Mouse (Mus musculus) C2C12 (cell line): ENCODE measurements around the gene Gm1123. TPM values are rescaled to one million over a fixed set of nuclear protein-coding genes. Genes with fewer than 3 reads are reported as not detected.
A peak's percentile ranks its signal among the peaks of the same experiment; 100 is the strongest.

Source experiments
- H3K27me3 ChIP-seq: one replicate; pipeline ENCODE4 v1.6.1; 2011; ENCODE audit not compliant: control insufficient read depth, insufficient read depth, insufficient read length
- H3K36me3 ChIP-seq: one replicate; pipeline ENCODE4 v1.6.1; 2011; ENCODE audit not compliant: control insufficient read depth, insufficient read depth
- H3K4me3 ChIP-seq: one replicate; pipeline ENCODE4 v1.5.1; 2011; ENCODE audit warnings: mild to moderate bottlenecking, control low read depth; ENCODE audit not compliant: poor library complexity, insufficient read depth, severe bottlenecking
- H3K79me2 ChIP-seq: one replicate; pipeline ENCODE4 v1.6.1; 2011; ENCODE audit not compliant: control insufficient read depth, insufficient read depth
- H3K79me3 ChIP-seq: one replicate; pipeline ENCODE4 v1.6.1; 2011; ENCODE audit warnings: low read depth, control low read depth
- H3ac ChIP-seq: one replicate; pipeline ENCODE3; 2011; ENCODE audit warnings: low read depth; ENCODE audit not compliant: control insufficient read depth, insufficient read length
- CEBPB ChIP-seq: IDR thresholded peaks from one replicate; pipeline ENCODE4 v1.6.1; 2011; ENCODE audit warnings: low read depth, mild to moderate bottlenecking, control low read depth, moderate library complexity
- CTCF ChIP-seq: IDR thresholded peaks from one replicate; pipeline ENCODE4 v1.5.1; 2011; ENCODE audit not compliant: control insufficient read depth, insufficient read depth, insufficient read length
- FOSL1 ChIP-seq: IDR thresholded peaks from one replicate; pipeline ENCODE4 v1.8.0; 2011; ENCODE audit warnings: mild to moderate bottlenecking, low read length; ENCODE audit not compliant: poor library complexity, insufficient read depth, severe bottlenecking
- MAX ChIP-seq: IDR thresholded peaks from one replicate; pipeline ENCODE4 v1.6.1; 2011; ENCODE audit warnings: mild to moderate bottlenecking, control low read depth
- MYOD1 ChIP-seq: IDR thresholded peaks from one replicate; pipeline ENCODE4 v1.6.1; 2011; ENCODE audit warnings: low read depth; ENCODE audit not compliant: control insufficient read depth, insufficient read length
- MYOG ChIP-seq: IDR thresholded peaks from one replicate; pipeline ENCODE4 v1.6.1; 2011; ENCODE audit not compliant: control insufficient read depth, insufficient read length; ENCODE audit errors: extremely low read depth
- USF1 ChIP-seq: IDR thresholded peaks from one replicate; pipeline ENCODE4 v1.6.1; 2011; ENCODE audit warnings: low read depth, mild to moderate bottlenecking, control low read depth, moderate library complexity
- polyA plus RNA-seq: library from polyadenylated mRNA; unstranded; fragments of >200 nt; fragmentation: generic; extraction: Trizol; gene quantifications from one replicate; pipeline ENCODE4 v1.2.1, GENCODE M21; 2012; ENCODE audit warnings: missing spikeins

Gene Gm1123
- polyA plus RNA-seq, 1 experiment = not detected

DNA sequence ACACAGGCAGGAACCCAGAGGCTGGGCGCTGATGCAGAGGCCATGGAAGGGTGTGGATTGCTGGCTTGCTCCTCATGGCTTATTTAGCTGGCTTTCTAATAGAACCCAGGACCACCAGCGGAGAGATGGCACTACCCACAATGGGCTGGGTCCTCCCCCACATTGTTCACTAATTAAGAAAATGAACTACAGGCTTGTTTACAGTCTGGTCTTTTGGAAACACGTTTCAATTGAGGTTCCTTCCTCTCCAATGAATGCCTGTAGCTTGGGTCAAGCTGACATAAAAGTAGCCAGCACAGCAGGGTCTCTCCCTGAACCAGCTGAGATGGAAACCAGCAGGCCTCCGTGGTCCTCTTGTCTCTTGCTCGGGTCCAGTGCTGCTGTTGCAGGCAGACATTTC lies 14.3 kb downstream of the Gm1123 start:
- no peaks in the 10 kb centered on the region for H3K36me3 ChIP-seq
- H3K79me2 ChIP-seq = no peaks in the 10 kb centered on the region
- no peak for TF ChIP-seq USF1
- TF ChIP-seq MYOG = no peak
- TF ChIP-seq MYOD1 = no peak
- H3K27me3 ChIP-seq = peaks cover 11% of the 10 kb centered on the region
- no peak overlapping the region for H3K4me3 ChIP-seq
- H3ac ChIP-seq = no peak overlapping the region
- no peaks in the 10 kb centered on the region for H3K79me3 ChIP-seq

DNA sequence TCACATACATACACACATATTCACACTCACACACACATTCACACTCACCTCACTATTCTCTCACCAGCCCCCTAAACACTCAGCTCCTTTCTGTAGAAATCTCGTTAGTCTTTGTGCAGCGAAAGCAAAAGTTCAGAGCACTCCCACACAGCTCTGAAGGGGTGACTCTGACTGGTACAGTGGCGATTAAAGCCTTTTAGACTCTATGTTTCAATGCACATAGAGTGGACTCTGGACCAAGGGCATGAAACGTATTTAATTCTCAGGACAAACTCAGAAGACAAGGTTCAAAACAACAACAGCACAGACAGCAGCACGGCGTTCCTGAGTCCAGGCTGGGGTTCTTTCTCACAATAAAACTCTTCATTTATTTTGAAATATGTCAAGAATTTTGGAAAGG lies 17.8 kb downstream of the Gm1123 start:
- TF ChIP-seq MYOD1 = no peak
- TF ChIP-seq MYOG = no peak
- TF ChIP-seq CEBPB = no peak
- no peak for TF ChIP-seq CTCF
- no peak for TF ChIP-seq USF1
- no peak for TF ChIP-seq MAX
- no peak for TF ChIP-seq FOSL1
- Histone ChIP-seq H3K27me3 (peaks cover 11% of the 10 kb centered on the region), H3ac (no peak overlapping the region), H3K4me3 (no peak overlapping the region), H3K36me3 (no peaks in the 10 kb centered on the region), H3K79me3 (no peaks in the 10 kb centered on the region), H3K79me2 (no peaks in the 10 kb centered on the region)

DNA sequence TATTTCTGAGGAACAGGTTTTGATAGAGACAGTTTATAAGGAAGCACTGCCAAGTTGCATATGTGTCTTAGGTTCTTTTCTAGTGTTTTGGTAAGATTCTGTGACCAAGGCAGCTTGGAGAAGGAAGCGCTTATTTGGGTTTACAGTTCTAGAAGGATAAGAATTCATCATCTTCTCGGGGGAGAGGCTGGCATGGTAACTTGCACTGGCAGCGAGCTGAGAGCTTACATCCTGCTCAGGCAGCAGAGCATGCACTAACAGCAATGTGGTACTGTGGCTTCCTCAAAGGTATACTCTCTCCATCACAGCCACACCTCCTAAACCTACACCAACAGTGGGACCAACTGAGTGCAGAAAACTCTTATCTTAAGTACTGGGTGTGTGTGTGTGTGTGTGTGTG lies 18.8 kb downstream of the Gm1123 start:
- peaks cover 11% of the 10 kb centered on the region for H3K27me3 ChIP-seq
- H3K79me3 ChIP-seq = no peaks in the 10 kb centered on the region
- no peaks in the 10 kb centered on the region for H3K79me2 ChIP-seq
- no peaks in the 10 kb centered on the region for H3K36me3 ChIP-seq
- no peak overlapping the region for H3K4me3 ChIP-seq
- no peak for TF ChIP-seq MAX
- no peak for TF ChIP-seq MYOD1
- no peak for TF ChIP-seq CEBPB
- H3ac ChIP-seq = no peak overlapping the region

DNA sequence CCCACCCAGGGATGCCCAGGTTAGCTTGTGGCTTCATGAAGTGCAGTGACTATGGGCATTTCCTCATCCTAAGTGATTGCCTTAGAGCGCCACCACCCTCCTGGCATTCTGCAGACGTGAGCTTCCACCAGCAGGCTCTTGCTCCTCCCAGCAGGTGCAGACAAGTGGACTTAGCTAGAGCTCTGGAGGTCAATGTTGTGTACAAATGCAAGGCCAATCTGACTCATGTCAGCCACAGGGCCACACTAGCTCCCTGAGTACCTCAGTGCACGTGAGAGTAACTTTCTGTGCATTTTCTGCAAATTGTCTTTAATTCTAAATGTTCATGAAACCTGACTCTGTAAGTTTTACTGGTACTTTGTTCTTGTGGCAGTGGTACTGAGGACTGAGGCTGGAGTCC lies 19.2 kb downstream of the Gm1123 start:
- Histone ChIP-seq H3K4me3 (no peak overlapping the region), H3K27me3 (peaks cover 11% of the 10 kb centered on the region), H3K36me3 (no peaks in the 10 kb centered on the region), H3K79me3 (no peaks in the 10 kb centered on the region), H3ac (no peak overlapping the region), H3K79me2 (no peaks in the 10 kb centered on the region)
- TF ChIP-seq USF1 (no peak), MAX (no peak), MYOD1 (no peak), MYOG (no peak), FOSL1 (no peak), CEBPB (no peak), CTCF (no peak)

DNA sequence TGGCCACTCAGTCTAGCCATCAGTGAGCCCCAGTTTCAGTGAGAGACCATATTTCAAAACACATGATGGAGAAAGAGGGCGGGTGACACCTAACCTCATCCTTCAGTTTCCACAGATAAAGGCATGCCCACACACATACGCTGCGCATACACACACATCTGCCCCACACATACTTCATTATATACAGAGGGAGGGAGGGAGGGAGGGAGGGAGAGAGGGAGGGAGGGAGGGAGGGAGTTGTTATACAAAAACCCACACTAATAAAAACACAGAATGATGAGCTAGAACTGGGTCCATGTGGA lies 25.7 kb downstream of the Gm1123 start:
- H3K4me3 ChIP-seq = no peak overlapping the region
- H3K36me3 ChIP-seq = peaks cover 3% of the 10 kb centered on the region
- no peaks in the 10 kb centered on the region for H3K79me2 ChIP-seq
- TF ChIP-seq MAX = no peak
- no peak for TF ChIP-seq CTCF
- TF ChIP-seq USF1 = no peak
- no peak for TF ChIP-seq CEBPB
- TF ChIP-seq FOSL1 = no peak
- TF ChIP-seq MYOG = no peak
- TF ChIP-seq MYOD1 = no peak
- no peaks in the 10 kb centered on the region for H3K79me3 ChIP-seq
- no peaks in the 10 kb centered on the region for H3K27me3 ChIP-seq
- no peak overlapping the region for H3ac ChIP-seq

DNA sequence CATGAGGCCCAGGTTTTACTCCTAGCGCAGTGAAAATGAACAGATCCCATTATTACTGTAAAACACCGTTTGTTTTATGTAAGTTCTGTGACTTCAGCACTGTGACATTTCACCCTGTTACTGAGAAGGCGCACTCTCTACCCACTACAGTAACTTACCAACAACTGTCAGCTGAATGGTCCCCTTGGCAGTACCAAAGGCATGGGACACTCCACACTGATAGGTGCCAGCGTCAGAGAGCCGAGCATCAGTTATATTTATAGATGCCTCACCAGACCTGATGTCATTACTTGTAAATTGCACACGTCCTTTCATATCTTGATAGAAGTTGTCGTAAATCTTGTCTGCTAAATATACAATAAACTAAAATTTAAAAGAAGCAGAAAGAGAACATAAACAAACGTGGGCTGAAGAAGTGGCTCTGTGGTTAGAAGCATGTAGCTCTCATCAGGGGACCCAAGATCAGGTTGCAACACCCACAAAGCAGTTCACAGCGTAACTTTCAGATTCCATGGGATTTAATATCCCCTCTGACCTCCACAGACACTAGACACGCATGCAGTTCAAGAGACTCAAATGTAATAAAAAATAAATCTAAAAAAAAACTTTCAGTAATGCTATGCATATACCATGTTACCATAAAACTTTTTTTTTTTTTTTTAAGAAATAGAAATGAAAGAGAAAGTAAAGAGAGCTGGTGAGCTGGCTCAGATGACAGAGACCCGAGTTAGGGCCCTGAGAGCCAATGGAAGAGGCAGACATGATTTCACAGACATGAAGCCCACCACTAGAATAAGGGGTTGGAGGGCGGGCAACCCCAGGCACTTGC lies 26.2 kb downstream of the Gm1123 start:
- Histone ChIP-seq H3K79me2 (no peaks in the 10 kb centered on the region), H3ac (peak overlapping the region; percentile 39), H3K79me3 (no peaks in the 10 kb centered on the region), H3K36me3 (peaks cover 3% of the 10 kb centered on the region), H3K4me3 (no peak overlapping the region), H3K27me3 (no peaks in the 10 kb centered on the region)
- TF ChIP-seq USF1 = no peak
- TF ChIP-seq CEBPB = no peak
- TF ChIP-seq MYOD1 = no peak
- TF ChIP-seq MAX = no peak
